Mouse (Mus musculus) WW6 (cell line): ENCODE data around the gene Mas1.

ENCODE experiments used
- DNase-seq: peaks from one replicate; pipeline ENCODE4 v3.0.0-alpha.2; 2013; ENCODE audit warnings: low read depth, low spot score

Gene Mas1

GRCm38 (mm10) chr17:12872275-12873028 lies 4.5 kb upstream of the Mas1 start:
- DNase-seq, result no peak

- no peak for DNase-seq
Measured at GRCm38 (mm10) chr17:12868640-12869039, 697 bp upstream of the Mas1 start.

GRCm38 (mm10) chr17:12866853-12867252 lies 1.1 kb downstream of the Mas1 start:
- no peak for DNase-seq

- no peak for DNase-seq
Measured at GRCm38 (mm10) chr17:12865407-12865806, 2.5 kb downstream of the Mas1 start.

GRCm38 (mm10) chr17:12864111-12864510 lies 3.8 kb downstream of the Mas1 start:
- DNase-seq, result no peak

- no peak for DNase-seq
Measured at GRCm38 (mm10) chr17:12859006-12859520, 8.9 kb downstream of the Mas1 start.

- DNase-seq, result no peak
Measured at GRCm38 (mm10) chr17:12858072-12858471, 9.9 kb downstream of the Mas1 start.

GRCm38 (mm10) chr17:12857395-12857794 lies 10.5 kb downstream of the Mas1 start:
- DNase-seq, result no peak

- no peak for DNase-seq
Measured at GRCm38 (mm10) chr17:12854386-12854785, 13.6 kb downstream of the Mas1 start.

- DNase-seq, result no peak
Measured at GRCm38 (mm10) chr17:12853821-12854220, 14.1 kb downstream of the Mas1 start.

GRCm38 (mm10) chr17:12851689-12852088 lies 16.3 kb downstream of the Mas1 start:
- DNase-seq, result no peak

GRCm38 (mm10) chr17:12849778-12850382 lies 18.1 kb downstream of the Mas1 start:
- no peak for DNase-seq

- no peak for DNase-seq
Measured at GRCm38 (mm10) chr17:12847736-12848135, 20.2 kb downstream of the Mas1 start.

- no peak for DNase-seq
Measured at GRCm38 (mm10) chr17:12846474-12846873, 21.5 kb downstream of the Mas1 start.

GRCm38 (mm10) chr17:12845862-12846261 lies 22.1 kb downstream of the Mas1 start:
- DNase-seq, result no peak

- DNase-seq, result no peak
Measured at GRCm38 (mm10) chr17:12844540-12844939, 23.4 kb downstream of the Mas1 start.

GRCm38 (mm10) chr17:12843826-12844225 lies 24.1 kb downstream of the Mas1 start:
- DNase-seq, result no peak

- no peak for DNase-seq
Measured at GRCm38 (mm10) chr17:12839475-12840267, 28.3 kb downstream of the Mas1 start.

- no peak for DNase-seq
Measured at GRCm38 (mm10) chr17:12835738-12836137, 32.2 kb downstream of the Mas1 start.

GRCm38 (mm10) chr17:12834826-12835225 lies 33.1 kb downstream of the Mas1 start:
- DNase-seq, result no peak

- no peak for DNase-seq
Measured at GRCm38 (mm10) chr17:12834317-12834716, 33.6 kb downstream of the Mas1 start.

- no peak for DNase-seq
Measured at GRCm38 (mm10) chr17:12832657-12833056, 35.3 kb downstream of the Mas1 start.
